Mouse (Mus musculus) small intestine, adult 2 months (tissue): Measurements from ENCODE around the gene Ikzf3. TPM values are rescaled to one million over a fixed set of nuclear protein-coding genes. Genes with fewer than 3 reads are reported as not detected.

Source experiments
- H3K27ac ChIP-seq: fragments of 200-500 bp; 2 replicates; pipeline ENCODE4 v1.5.1; 2012; ENCODE audit warnings: low read depth, low read length, control low read depth, inconsistent platforms; ENCODE audit not compliant: insufficient read depth
- H3K27me3 ChIP-seq: fragments of 200-500 bp; 2 replicates; pipeline ENCODE4 v1.6.1; 2012; ENCODE audit warnings: mild to moderate bottlenecking, moderate library complexity, low read length, inconsistent platforms; ENCODE audit not compliant: control insufficient read depth, insufficient read depth
- H3K36me3 ChIP-seq: fragments of 200-500 bp; 2 replicates; pipeline ENCODE4 v1.6.1; 2012; ENCODE audit warnings: mild to moderate bottlenecking, low read length, control low read depth, inconsistent platforms; ENCODE audit not compliant: control insufficient read depth, insufficient read depth
- H3K4me1 ChIP-seq: fragments of 200-500 bp; 2 replicates; pipeline ENCODE4 v1.6.1; 2012; ENCODE audit warnings: low read length, inconsistent platforms, mixed read lengths; ENCODE audit not compliant: control insufficient read depth, insufficient read depth, insufficient read length
- H3K4me3 ChIP-seq: fragments of 200-500 bp; 2 replicates; pipeline ENCODE4 v1.5.1; 2012; ENCODE audit warnings: low read depth, mild to moderate bottlenecking, control low read depth, inconsistent platforms, low read length, moderate library complexity
- CTCF ChIP-seq: fragments of 200-500 bp; IDR thresholded peaks from 2 replicates; pipeline ENCODE4 v1.5.1; 2012; ENCODE audit warnings: low read depth, mild to moderate bottlenecking, control low read depth, inconsistent platforms, low read length, moderate library complexity, mixed read lengths; ENCODE audit not compliant: insufficient replicate concordance, insufficient read length; ENCODE audit errors: extremely low read depth
- POLR2A ChIP-seq: fragments of 200-500 bp; IDR thresholded peaks from 2 replicates; pipeline ENCODE4 v1.6.1; 2012; ENCODE audit warnings: low read depth, mild to moderate bottlenecking, control low read depth, inconsistent platforms, low read length, moderate library complexity
- WGBS: fragments of 180-500 bp; shearing (Covaris S2); methylation state at CpG from one replicate; pipeline ENCODE4 v1.1.7; 2018; 5-methylcytosine and 5-hydroxymethylcytosine counted together
- polyA plus RNA-seq: library from polyadenylated mRNA; depleted of rRNA; stranded (reverse); fragments of >200 nt; gene quantifications from 2 replicates; pipeline ENCODE4 v1.2.3, GENCODE M21; 2012; rRNA removed

The Ikzf3 gene
- polyA plus RNA-seq, 1 experiment = 9.7 TPM

GRCm38 (mm10) chr11:98435723-98436122 lies 110.1 kb downstream of the Ikzf3 start:
- Histone ChIP-seq H3K27me3 (no peaks in the 10 kb centered on the region), H3K36me3 (peaks cover 63% of the 10 kb centered on the region), H3K4me3 (no peak overlapping the region), H3K4me1 (peaks cover 4% of the 10 kb centered on the region; the same call in 1 of the 2 replicates), H3K27ac (no peak overlapping the region)
- WGBS = 86% methylated on average over 9 of the region's 9 CpGs
- no peak for TF ChIP-seq CTCF
- no peak for TF ChIP-seq POLR2A

GRCm38 (mm10) chr11:98431743-98432502 lies 113.9 kb downstream of the Ikzf3 start:
- WGBS = 84% methylated on average over 9 of the region's 9 CpGs
- Histone ChIP-seq H3K27me3 (no peaks in the 10 kb centered on the region), H3K4me1 (peaks cover 16% of the 10 kb centered on the region), H3K27ac (no peak overlapping the region), H3K4me3 (no peak overlapping the region), H3K36me3 (peaks cover 90% of the 10 kb centered on the region)
- no peak for TF ChIP-seq CTCF
- TF ChIP-seq POLR2A = no peak

- TF ChIP-seq CTCF = no peak
- TF ChIP-seq POLR2A = no peak
- Histone ChIP-seq H3K4me1 (peaks cover 22% of the 10 kb centered on the region), H3K36me3 (peaks cover 79% of the 10 kb centered on the region), H3K4me3 (no peak overlapping the region), H3K27ac (peak overlapping the region; percentile 67), H3K27me3 (no peaks in the 10 kb centered on the region)
- 24% methylated on average over 5 of the region's 5 CpGs for WGBS
These were observed 117.4 kb downstream of the Ikzf3 start for GRCm38 (mm10) chr11:98428436-98428835.

- H3K27ac ChIP-seq = peak overlapping the region; percentile 44
- 52% methylated on average over 7 of the region's 7 CpGs for WGBS
- no peak overlapping the region for H3K4me3 ChIP-seq
These were observed 119.2 kb downstream of the Ikzf3 start for GRCm38 (mm10) chr11:98426592-98426991.

GRCm38 (mm10) chr11:98418939-98419547 lies 126.8 kb downstream of the Ikzf3 start:
- Histone ChIP-seq H3K4me3 (no peak overlapping the region), H3K36me3 (peaks cover 47% of the 10 kb centered on the region), H3K27me3 (no peaks in the 10 kb centered on the region), H3K4me1 (peaks cover 37% of the 10 kb centered on the region), H3K27ac (peak overlapping the region; percentile 41; the same call in 1 of the 2 replicates)
- no peak for TF ChIP-seq CTCF
- no peak for TF ChIP-seq POLR2A
- WGBS = 29% methylated on average over 10 of the region's 10 CpGs

More at GRCm38 (mm10) chr11:98426592-98426991, 119.2 kb downstream of the Ikzf3 start:
- TF ChIP-seq CTCF (no peak), POLR2A (no peak)
- no peaks in the 10 kb centered on the region for H3K27me3 ChIP-seq
- peaks cover 80% of the 10 kb centered on the region for H3K36me3 ChIP-seq
- H3K4me1 ChIP-seq = peaks cover 22% of the 10 kb centered on the region

- TF ChIP-seq CTCF (no peak), POLR2A (no peak)
- 27% methylated on average over 6 of the region's 6 CpGs for WGBS
- Histone ChIP-seq H3K4me1 (peaks cover 37% of the 10 kb centered on the region), H3K4me3 (no peak overlapping the region), H3K27ac (no peak overlapping the region), H3K27me3 (no peaks in the 10 kb centered on the region), H3K36me3 (peaks cover 39% of the 10 kb centered on the region)
These were observed 127.6 kb downstream of the Ikzf3 start for GRCm38 (mm10) chr11:98418273-98418672.

- H3K27me3 ChIP-seq = no peaks in the 10 kb centered on the region
- H3K4me1 ChIP-seq = peaks cover 38% of the 10 kb centered on the region
- TF ChIP-seq CTCF (no peak), POLR2A (no peak)
- WGBS = 14% methylated on average over 1 of the region's 1 CpGs
- peaks cover 27% of the 10 kb centered on the region for H3K36me3 ChIP-seq
- no peak overlapping the region for H3K4me3 ChIP-seq
- peak overlapping the region; percentile 47; the same call in 1 of the 2 replicates for H3K27ac ChIP-seq
These were observed 128.8 kb downstream of the Ikzf3 start for GRCm38 (mm10) chr11:98417074-98417473.

Other genes with a start within 250 kb of the Ikzf3 start
- 0.11 and 0.13 TPM in 2 replicates for gene Neurod2, start 216.4 kb downstream of the Ikzf3 start, polyA plus RNA-seq
- 86.8 and 270 TPM in 2 replicates for gene Ppp1r1b, start 197.6 kb downstream of the Ikzf3 start, polyA plus RNA-seq
- 47.0 and 76.5 TPM in 2 replicates for gene Stard3, start 187.7 kb downstream of the Ikzf3 start, polyA plus RNA-seq
- gene Tcap, start 162.2 kb downstream of the Ikzf3 start, polyA plus RNA-seq = 0.24 and 0.42 TPM in 2 replicates
- gene Pnmt, start 159.6 kb downstream of the Ikzf3 start, polyA plus RNA-seq = not detected in 2 replicates
- 26.0 and 52.1 TPM in 2 replicates for gene Pgap3, start 145.5 kb downstream of the Ikzf3 start, polyA plus RNA-seq
- 40.2 and 105 TPM in 2 replicates for gene Erbb2, start 133.6 kb downstream of the Ikzf3 start, polyA plus RNA-seq
- gene Mien1, start 107.0 kb downstream of the Ikzf3 start, polyA plus RNA-seq = 17.2 and 37.7 TPM in 2 replicates
- 33.0 and 137 TPM in 2 replicates for gene Grb7, start 99.6 kb downstream of the Ikzf3 start, polyA plus RNA-seq
- gene Zpbp2, start 5.1 kb upstream of the Ikzf3 start, polyA plus RNA-seq = not detected in 2 replicates
- gene Ormdl3, start 41.3 kb upstream of the Ikzf3 start, polyA plus RNA-seq = 46.3 and 105 TPM in 2 replicates
- gene Lrrc3c, start 52.3 kb upstream of the Ikzf3 start, polyA plus RNA-seq = not detected in 2 replicates
- not detected in 2 replicates for gene Gm12355, start 79.6 kb upstream of the Ikzf3 start, polyA plus RNA-seq
- not detected in 2 replicates for gene Gsdma3, start 80.3 kb upstream of the Ikzf3 start, polyA plus RNA-seq
- gene Gsdma2, start 100.7 kb upstream of the Ikzf3 start, polyA plus RNA-seq = 0.49 and 75.8 TPM in 2 replicates
- 0.25 and 0.41 TPM in 2 replicates for gene Gsdma, start 118.3 kb upstream of the Ikzf3 start, polyA plus RNA-seq
- 86.4 and 139 TPM in 2 replicates for gene Psmd3, start 136.5 kb upstream of the Ikzf3 start, polyA plus RNA-seq
- 0.10 TPM in 1 of 2 replicates, not detected in the other for gene Csf3, start 155.2 kb upstream of the Ikzf3 start, polyA plus RNA-seq
- gene Med24, start 183.4 kb upstream of the Ikzf3 start, polyA plus RNA-seq = 23.8 and 49.5 TPM in 2 replicates
- gene Thra, start 194.6 kb upstream of the Ikzf3 start, polyA plus RNA-seq = 46.5 and 128 TPM in 2 replicates
- gene Nr1d1, start 229.3 kb upstream of the Ikzf3 start, polyA plus RNA-seq = 59.8 and 206 TPM in 2 replicates
- 19.8 and 38.5 TPM in 2 replicates for gene Msl1, start 249.5 kb upstream of the Ikzf3 start, polyA plus RNA-seq